Mouse (Mus musculus) left cerebral cortex, postnatal 36 days (tissue): ENCODE data around the gene Fgfr2. TPM values are rescaled to one million over a fixed set of nuclear protein-coding genes. Genes with fewer than 3 reads are reported as not detected.

Experiments used
- DNase-seq, 2 experiments: peaks; one replicate each; pipeline ENCODE4 v3.0.0; 2021 to 2022; ENCODE audit warnings: low spot score in 2 of 2, mixed read lengths in 1 of 2
- intact Hi-C: fragments of 180-260 bp; cut with DNase I; formaldehyde crosslinking; loops from one replicate; pipeline ENCODE4 v1.15.1; 2025
- total RNA-seq, 2 experiments: library from RNA; stranded (reverse); gene quantifications; 2 replicates each; pipeline ENCODE4 v1.2.3; 2021

The Fgfr2 gene
- total RNA-seq: 10 to 100 TPM; 41.6 to 46.6 TPM

DNA sequence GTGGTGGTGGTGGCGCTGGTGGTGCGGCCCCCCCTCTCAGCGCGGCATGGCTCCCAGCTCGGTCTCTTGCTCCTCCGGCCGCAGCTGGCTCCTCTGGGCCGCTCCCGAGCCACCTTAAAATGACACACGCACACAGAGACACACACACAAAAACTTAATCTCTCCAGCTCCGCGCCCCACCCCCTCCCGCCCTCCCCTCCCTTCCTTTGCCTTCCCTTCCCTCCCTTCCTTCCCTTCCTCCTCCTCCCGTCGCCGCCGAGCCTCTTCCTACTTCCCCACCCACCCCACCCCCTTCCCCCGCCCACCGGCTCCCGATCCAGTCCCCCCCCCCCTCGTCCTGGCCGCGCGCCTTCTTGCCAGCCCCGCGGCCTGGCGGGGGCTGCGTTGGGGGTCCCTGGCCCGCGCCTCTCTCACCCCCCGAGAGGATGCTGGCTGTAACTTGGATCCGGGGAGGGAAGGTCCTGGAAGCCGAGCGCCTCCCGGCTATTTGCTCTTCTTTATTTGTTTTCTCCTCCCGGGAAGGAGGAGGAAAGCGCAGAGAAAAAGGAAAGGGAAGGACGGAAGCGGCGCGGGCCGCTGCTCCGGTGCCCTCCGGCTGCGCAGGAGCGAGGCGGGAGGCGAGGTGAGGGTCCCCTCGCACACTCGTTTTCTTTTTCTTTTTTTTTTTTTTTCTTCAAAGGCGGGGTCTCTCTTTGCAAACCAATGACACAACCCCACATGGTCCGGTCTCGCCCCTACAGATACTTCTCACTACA, at the start of gene Fgfr2:
TSS of gene Fgfr2 (minus strand) at position 107 of the 755 bp plus-strand sequence.
- peak; percentile 25 to 59 for DNase-seq
- intact Hi-C loops: loop anchor here (5.0 kb wide), 2 partner anchors 91 to 514 kb away; partner anchors contain the start of gene Edrf1

DNA sequence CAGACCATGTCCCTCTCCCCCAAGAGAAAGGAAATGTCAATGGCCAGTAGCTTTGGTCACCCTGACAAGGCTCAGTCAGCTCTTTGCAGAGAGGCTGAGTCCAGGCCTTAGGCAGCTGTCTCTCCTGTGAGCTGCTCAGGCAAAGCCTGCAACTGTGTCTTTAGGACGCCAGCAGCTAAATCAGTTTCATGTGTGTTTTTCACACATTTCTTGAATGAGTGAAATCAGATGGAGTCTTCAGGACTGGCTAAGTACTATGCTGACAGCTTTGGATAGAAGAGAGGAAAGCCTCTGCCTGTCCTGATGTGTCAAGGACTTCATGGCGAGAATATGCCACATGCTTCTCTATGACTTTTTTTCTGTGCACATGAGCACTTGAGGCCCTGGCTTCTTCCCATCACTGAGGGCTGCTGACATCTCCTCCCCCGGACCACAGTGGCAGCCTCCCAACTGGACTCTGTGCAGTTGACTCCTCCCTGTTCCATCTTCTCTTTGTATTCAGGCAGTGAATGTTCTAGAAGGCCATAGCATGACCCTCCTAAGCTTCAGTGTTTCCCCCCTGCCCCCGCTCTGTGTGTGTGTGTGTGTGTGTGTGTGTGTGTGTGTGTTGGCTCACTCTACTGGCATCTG, 48.4 kb upstream of the Fgfr2 start:
- peak in 1 of 2 experiments; percentile 5 for DNase-seq
- intact Hi-C loops: no loop called here

DNA sequence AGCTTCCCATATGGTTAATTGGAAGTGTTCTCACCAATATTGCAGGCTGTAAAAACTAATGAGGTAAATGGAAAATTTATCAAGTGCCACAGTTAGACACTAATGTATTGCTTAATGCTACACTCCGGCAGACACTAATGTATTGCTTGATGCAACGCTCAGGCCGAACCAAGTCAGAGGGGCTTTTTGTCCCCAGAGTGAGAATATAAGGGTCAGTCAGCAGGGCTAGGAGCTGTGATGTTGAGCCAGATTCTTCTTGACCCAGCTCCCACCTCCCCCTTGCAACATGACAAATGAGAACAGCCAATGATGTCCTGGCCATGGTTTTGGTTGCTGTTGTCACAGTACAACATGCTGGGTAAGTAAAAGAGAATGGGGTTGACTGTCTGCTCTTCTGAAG, 45.8 kb upstream of the Fgfr2 start:
- DNase-seq: no peak
- intact Hi-C loops: no loop called here

DNA sequence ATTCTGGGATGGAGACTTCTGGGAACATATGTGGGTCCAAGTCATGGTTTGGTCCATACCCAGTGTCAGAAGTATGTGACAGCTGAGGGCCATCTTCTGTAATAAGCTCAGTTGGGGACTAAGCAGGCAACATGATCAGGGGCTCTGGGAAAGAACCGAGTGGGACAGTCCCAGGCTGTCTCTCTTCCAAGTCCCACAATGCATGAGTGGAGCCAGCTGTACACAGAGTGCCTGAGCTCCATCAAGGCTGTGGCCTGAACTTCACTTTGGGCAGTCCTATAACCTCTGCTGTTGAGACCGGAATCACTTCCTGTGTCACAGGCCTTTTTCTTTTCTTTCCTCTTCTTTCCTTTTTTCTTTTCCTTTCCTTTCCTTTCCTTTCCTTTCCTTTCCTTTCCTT, 44.8 kb upstream of the Fgfr2 start:
- no peak for DNase-seq
- intact Hi-C loops: no loop called here

DNA sequence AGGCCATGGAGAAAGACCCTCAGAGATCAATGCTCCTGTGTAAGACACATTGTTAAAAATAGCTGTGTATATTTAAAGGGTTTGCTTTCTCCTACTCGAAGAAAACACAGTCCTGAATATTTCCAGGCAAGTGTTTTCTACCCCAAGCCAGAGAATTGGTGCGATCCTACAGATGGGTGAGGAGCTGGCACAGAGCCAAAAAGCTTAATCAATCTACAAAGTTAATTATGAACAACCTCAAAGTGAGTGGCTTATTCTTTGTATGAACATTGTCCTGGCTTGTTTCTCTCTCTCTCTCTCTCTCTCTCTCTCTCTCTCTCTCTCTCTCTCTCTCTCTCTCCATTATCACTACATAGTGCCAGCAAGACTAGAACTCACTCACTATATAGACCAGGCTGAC, 41.6 kb upstream of the Fgfr2 start:
- intact Hi-C loops: no loop called here

GRCm38 (mm10) chr7:133163011-133163410, 39.9 kb upstream of the Fgfr2 start:
- DNase-seq: no peak
- intact Hi-C loops: no loop called here

More for the DNA sequence above, 41.6 kb upstream of the Fgfr2 start:
- DNase-seq: no peak

DNA sequence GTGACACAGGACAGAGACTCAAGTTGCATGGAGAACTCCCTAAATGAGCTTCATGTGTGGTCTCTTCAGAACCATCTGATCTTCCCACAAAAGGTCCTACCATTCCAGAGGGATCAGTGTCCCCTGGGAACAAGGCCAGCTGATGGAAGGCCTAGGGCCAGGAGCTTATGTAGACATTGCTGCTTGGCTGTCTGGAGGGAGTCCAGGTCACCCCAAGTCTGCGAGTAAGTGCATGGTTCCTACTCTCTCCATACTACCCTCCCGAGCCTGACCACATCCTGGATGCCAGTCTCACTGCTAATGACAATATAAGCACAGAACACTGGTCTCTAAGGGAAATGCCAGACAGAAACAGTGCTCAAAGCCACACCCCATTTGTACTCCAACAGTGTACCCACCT, 39.0 kb upstream of the Fgfr2 start:
- no peak for DNase-seq
- intact Hi-C loops: no loop called here

DNA sequence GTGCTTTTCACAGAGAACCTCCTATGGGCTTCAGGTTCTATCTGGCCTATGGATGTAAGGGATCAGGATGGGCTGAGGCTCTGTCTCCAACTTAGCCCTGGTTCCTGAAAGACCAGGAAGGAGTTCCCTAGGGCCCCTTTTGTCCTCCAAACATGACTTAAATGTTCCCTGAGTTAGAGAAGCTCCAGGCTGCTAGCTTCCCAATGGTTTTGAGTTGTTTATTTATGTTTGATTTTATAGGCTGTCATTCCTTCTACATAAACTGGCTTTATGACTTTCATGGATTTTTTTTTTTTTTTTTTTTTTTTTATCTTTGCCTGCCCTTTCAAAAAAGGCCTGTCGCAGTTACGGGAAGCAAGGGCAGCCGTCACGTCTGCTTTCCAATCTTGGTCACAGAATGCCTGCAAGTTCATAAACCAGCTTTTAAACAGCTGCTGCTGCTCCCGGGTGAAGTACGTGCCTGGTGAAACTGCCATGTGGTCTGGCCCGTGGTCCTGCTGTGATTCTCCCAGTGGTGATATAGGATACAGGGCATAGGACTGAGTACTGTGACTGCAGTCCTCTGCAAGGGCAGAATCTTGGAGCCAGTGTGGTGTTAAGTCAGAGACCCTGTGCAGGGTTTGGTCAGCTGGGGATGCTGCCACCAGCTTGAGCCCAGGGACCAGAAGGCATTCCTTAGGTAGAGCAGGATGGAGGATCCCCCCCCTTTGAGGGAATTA, 38.4 kb upstream of the Fgfr2 start:
- no peak for DNase-seq
- intact Hi-C loops: no loop called here

DNA sequence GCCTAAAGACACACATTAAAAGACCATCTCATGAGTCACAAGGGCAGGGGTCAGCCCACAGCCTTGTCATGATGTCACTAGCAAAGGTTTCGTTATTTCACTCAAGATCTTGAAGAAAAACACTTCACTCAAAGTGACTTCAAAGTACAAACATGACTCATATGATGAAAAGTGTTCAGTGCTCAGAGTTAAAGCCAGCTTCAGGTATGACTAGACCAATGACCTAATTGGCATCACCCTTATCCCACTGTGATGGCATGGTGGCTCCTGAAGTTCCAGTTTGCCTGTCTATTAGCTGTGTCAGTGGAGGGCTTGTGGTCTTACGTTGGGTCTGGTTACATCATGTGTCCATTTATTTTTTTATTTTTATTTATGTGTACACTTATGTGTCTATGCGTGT, 36.4 kb upstream of the Fgfr2 start:
- no peak for DNase-seq
- intact Hi-C loops: no loop called here

GRCm38 (mm10) chr7:133155621-133156020, 32.5 kb upstream of the Fgfr2 start:
- no peak for DNase-seq
- intact Hi-C loops: no loop called here

DNA sequence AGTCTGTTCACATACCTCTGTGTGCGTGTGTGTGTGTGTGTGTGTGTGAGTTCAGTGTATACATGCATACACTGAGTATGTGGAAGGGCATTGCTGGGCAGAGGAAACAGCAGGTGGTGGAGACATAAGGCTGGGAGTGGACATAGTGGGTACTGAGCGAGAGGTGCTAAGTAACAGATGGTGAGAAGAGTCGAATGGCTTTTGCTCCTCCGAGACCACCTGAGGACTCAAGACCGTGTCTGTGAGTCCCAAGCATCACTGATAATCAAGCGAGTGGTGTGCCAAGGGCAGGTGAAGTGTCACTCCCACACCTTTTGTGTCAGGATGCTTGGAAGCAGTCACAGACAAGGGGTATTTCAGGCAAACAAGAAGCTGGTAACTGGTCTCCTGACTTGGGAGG, 31.7 kb upstream of the Fgfr2 start:
- DNase-seq: no peak
- intact Hi-C loops: no loop called here

DNA sequence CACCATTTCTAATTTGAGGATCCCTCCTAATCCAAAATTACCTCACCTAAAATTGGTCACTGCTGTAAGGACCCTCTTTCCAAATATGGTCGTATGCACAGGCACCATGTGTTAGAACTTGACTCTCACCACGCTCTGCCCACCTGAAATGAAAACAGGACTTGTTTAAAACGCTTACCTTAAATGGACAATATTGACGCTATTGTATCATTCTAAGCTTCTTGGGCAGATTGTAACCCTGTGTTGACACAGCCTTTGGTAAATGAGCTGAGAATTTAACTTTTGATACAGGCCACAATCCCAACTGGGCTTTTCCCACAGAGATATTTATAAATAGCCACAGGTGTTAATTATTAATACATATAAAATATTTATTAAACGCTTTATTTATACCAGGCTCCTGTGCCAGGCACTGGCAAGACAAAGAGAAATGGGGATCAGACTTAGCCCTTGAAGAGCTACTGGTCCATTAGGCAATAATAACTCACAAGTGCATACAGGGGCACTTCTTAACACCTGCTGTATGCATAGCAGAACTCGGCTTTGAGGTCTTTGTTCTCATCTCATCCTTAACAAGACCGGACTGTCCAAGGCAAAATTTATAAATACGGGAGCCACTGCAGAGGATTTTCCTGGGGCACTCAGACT, 16.7 kb upstream of the Fgfr2 start:
- DNase-seq: no peak
- intact Hi-C loops: no loop called here

- no peak for DNase-seq
- intact Hi-C loops: no loop called here
Measured at GRCm38 (mm10) chr7:133133552-133133951, 10.4 kb upstream of the Fgfr2 start.

- DNase-seq: no peak
- intact Hi-C loops: no loop called here
Measured at GRCm38 (mm10) chr7:133132702-133133101, 9.6 kb upstream of the Fgfr2 start.

DNA sequence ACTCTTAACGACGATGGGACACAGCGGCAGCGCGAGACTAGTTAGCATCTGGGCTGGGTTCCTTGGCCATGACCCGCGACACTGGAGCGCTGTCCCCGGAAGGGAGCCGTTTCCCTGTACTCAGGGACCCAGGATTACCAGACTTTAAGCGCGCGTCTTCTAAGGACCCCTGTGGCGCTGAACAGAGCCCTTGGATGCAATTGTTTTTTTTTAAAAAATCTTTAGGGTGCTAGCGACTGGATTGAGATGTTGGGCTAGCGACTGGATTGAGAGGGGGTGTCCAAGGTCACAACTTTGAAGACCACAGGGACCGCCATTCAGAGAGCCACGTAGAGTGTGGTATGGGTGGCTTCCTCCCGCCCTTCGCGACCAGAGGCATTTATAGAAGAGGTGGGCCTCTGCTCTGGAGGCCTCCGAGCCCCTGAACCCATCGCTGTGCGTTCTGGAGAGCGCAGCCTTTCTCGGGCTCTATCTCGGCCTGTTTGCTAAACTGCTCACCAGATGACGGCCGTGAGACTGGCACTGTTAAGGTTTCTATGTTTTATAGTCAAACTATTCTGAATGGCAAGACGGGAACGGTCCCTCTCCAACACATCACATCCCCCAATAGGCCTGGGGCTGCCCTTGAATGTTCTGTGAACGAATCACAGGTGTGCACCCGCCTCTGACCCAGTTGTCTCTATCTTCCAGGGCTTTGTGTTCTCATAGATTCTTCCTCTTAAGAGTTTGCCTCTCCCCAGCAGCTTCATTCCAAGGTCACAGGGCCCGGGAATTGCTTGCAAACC, 1.7 kb upstream of the Fgfr2 start:
- no peak for DNase-seq
- intact Hi-C loops: loop anchor here (5.0 kb wide), 2 partner anchors 93 to 512 kb away; partner anchors contain the start of gene Edrf1

GRCm38 (mm10) chr7:133123999-133124700, 1.0 kb upstream of the Fgfr2 start, which contains the start of gene Ctbp2:
TSS of gene Ctbp2 (minus strand) at chr7:133124354.
- peak; percentile 56 to 61 for DNase-seq
- intact Hi-C loops: loop anchor here (5.0 kb wide), 2 partner anchors 92 to 513 kb away; partner anchors contain the start of gene Edrf1

- peak; percentile 31 to 58 for DNase-seq
- intact Hi-C loops: loop anchor here (5.0 kb wide), 2 partner anchors 90 to 515 kb away; partner anchors contain the start of gene Edrf1
Measured at GRCm38 (mm10) chr7:133122379-133123243, 539 bp downstream of the Fgfr2 start.
